Mouse (Mus musculus): ENCODE measurements at regions not wholly inside any gene's neighbourhood (a gene's known extent, or its start where the extent isn't known, plus 50 kb on each side); places are given as distances from the start of the nearest gene placed in this dataset.

DNA sequence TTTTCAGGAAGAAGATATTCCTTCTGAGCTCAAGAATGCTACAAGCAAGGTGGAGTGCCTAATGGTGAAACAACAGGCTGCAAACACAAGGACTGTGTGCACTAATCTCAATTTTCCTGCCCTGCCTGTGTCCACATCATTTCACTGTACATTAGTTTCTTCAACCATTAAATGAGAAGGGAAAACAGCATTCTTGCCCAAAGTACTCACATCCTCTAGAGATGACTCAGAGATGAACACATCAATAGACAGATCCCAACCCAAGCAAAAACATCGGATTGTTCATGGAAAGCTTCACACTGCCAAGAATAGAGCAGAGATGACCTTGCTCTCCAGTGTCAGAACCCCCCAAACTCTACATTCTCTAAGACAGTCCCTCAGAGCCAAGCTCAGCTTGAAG is 886.8 kb downstream of the Diaph3 start:
- TF ChIP-seq EP300 (IDR thresholded peaks at IDR 0.05; ENCODE audit: low read depth) (no peak), CTCF (IDR thresholded peaks at IDR 0.05; ENCODE audit: low read depth) (no peak)
